Mouse (Mus musculus) midbrain, embryonic 10.5 days (tissue): ENCODE results near the gene Phf11d. TPM values are rescaled to one million over a fixed set of nuclear protein-coding genes. Genes with fewer than 3 reads are reported as not detected.
"Not testable (repeated sequence)": the region's sequence is repeated elsewhere in the genome, so short reads cannot be mapped to it uniquely, and the experiment has no call there.

Experiments used
- DNase-seq: peaks from one replicate; pipeline ENCODE4 v3.0.0-alpha.2; 2017; ENCODE audit warnings: low spot score
- H3K27ac ChIP-seq: fragments of 300-500 bp; sonication (generic); replicated peaks from 2 replicates; pipeline ENCODE4 v1.5.1; 2016; ENCODE audit warnings: mild to moderate bottlenecking
- H3K27me3 ChIP-seq: fragments of 300-500 bp; sonication (generic); 2 replicates; pipeline ENCODE4 v1.6.1; 2016; ENCODE audit warnings: low read depth, mild to moderate bottlenecking; ENCODE audit not compliant: poor library complexity, severe bottlenecking
- H3K36me3 ChIP-seq: fragments of 300-500 bp; sonication (generic); 2 replicates; pipeline ENCODE4 v1.6.1; 2016; ENCODE audit warnings: mild to moderate bottlenecking, moderate library complexity
- H3K4me1 ChIP-seq: fragments of 300-500 bp; sonication (generic); 2 replicates; pipeline ENCODE4 v1.6.1; 2016
- H3K4me3 ChIP-seq: fragments of 300-500 bp; sonication (generic); 2 replicates; pipeline ENCODE4 v1.5.1; 2016; ENCODE audit warnings: mild to moderate bottlenecking, moderate library complexity
- H3K9me3 ChIP-seq: fragments of 300-500 bp; sonication (generic); replicated peaks from 2 replicates; pipeline ENCODE4 v1.6.1; 2016; ENCODE audit warnings: mild to moderate bottlenecking
- WGBS: fragments of 180-500 bp; shearing (Covaris S2); methylation state at CpG from one replicate; pipeline ENCODE4 v1.1.7; 2016; 5-methylcytosine and 5-hydroxymethylcytosine counted together
- polyA plus RNA-seq: library from polyadenylated mRNA; unstranded; fragments of >200 nt; fragmentation: Nextera tagmentation; extraction: Ambion mirVana; gene quantifications from 2 replicates; pipeline ENCODE4 v1.2.1, GENCODE M21; 2016

Gene Phf11d
- 0.25 and 0.30 TPM in 2 replicates for polyA plus RNA-seq

GRCm38 (mm10) chr14:59365244-59365644 lies at the start of gene Phf11d:
Phf11d (minus strand) TSS chr14:59365470.
- H3K27me3 ChIP-seq, result no peaks in the 10 kb centered on the region
- H3K9me3 ChIP-seq, result peaks cover under 1% of the 10 kb centered on the region; the same call in 1 of the 2 replicates
- no peak within 1 kb of the TSS for H3K4me3 ChIP-seq
- no peaks in the 10 kb centered on the region for H3K36me3 ChIP-seq
- 85% methylated on average over 6 of the region's 6 CpGs for WGBS
- no peak within 1 kb of the TSS for H3K27ac ChIP-seq
- no peak for DNase-seq
- no peaks in the 10 kb centered on the region for H3K4me1 ChIP-seq

DNA sequence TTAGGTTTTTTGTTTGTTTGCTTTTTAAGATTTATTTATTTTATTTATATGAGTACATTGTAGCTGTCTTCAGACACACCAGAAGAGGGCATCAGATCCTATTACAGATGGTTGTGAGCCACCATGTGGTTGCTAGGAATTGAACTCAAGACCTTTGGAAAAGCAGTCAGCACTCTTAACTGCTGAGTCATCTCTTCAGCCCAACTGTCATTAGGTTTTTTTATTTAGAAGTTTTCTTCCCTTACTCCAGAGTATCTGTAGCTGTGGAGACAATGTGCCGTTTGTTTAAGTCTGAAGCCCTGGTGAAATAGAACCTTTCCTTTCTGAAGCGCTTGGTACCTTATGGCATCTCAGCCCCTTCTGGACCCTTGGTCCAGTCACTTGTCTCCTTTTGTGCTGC lies 49.7 kb upstream of the Phf11d start:
- H3K9me3 ChIP-seq, DNase-seq, H3K4me3 ChIP-seq, H3K27ac ChIP-seq: not testable (repeated sequence)
- WGBS, result 95% methylated on average over 2 of the region's 2 CpGs
- peaks cover 13% of the 10 kb centered on the region for H3K27me3 ChIP-seq
- peaks cover 52% of the 10 kb centered on the region for H3K36me3 ChIP-seq
- peaks cover 20% of the 10 kb centered on the region for H3K4me1 ChIP-seq

DNA sequence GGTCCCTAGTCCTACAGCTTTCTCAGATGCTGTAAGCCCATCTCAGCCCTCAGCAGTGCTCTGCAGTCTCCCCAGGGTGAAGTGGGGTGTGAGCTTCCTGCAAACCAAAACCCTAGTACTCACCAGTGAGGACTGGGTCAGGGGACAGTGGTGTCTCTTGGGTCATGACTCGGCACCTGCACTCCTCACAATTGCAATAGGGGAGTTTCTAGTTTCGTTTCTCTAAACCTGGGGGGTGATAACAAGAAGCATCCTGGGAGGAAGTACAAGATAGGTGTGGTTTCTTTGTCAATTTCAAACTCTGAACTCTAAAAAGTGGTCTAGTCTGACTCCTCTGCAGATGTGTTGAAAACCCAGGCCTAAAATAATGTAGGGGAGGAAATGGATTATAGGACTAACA lies 31.7 kb upstream of the Phf11d start:
- Histone ChIP-seq H3K27me3 (no peaks in the 10 kb centered on the region), H3K9me3 (no peaks in the 10 kb centered on the region), H3K36me3 (peaks cover 6% of the 10 kb centered on the region), H3K27ac (no peak overlapping the region), H3K4me3 (no peak overlapping the region), H3K4me1 (no peaks in the 10 kb centered on the region)
- WGBS, result 84% methylated on average over 2 of the region's 2 CpGs
- no peak for DNase-seq

GRCm38 (mm10) chr14:59395281-59395680 lies 30.0 kb upstream of the Phf11d start, which contains the start of gene Phf11c:
Phf11c (minus strand) TSS chr14:59395381.
- WGBS, result 87% methylated on average over 3 of the region's 3 CpGs
- H3K4me3 ChIP-seq, result no peak within 1 kb of the TSS
- no peak within 1 kb of the TSS for H3K27ac ChIP-seq
- no peak for DNase-seq
- no peaks in the 10 kb centered on the region for H3K27me3 ChIP-seq
- H3K36me3 ChIP-seq, result no peaks in the 10 kb centered on the region; the same call in 1 of the 2 replicates
- H3K4me1 ChIP-seq, result no peaks in the 10 kb centered on the region
- no peaks in the 10 kb centered on the region for H3K9me3 ChIP-seq

DNA sequence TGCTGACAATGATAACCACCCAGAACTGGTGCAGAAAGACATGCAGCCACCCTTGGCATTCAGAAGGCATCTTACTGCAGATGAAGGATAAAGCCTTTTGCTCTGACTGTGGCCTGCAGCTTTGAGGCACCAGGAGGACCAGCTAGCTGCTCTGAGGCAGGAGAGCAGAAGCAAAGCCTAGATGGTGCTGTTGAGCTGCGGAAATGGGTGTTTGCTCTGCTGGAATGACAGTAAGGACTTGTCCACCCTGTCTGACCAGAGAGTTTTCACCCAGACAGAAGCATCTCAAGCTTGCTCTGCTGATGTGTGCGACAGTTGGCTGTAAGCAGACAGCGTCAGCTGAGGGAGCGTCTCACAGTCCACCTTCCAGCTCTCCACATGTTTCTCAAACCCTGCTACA lies 24.9 kb upstream of the Phf11d start:
- not testable (repeated sequence) for H3K27me3 ChIP-seq, DNase-seq, H3K36me3 ChIP-seq, H3K9me3 ChIP-seq, H3K4me3 ChIP-seq, H3K4me1 ChIP-seq, H3K27ac ChIP-seq
- WGBS, result 75% methylated on average over 4 of the region's 4 CpGs

DNA sequence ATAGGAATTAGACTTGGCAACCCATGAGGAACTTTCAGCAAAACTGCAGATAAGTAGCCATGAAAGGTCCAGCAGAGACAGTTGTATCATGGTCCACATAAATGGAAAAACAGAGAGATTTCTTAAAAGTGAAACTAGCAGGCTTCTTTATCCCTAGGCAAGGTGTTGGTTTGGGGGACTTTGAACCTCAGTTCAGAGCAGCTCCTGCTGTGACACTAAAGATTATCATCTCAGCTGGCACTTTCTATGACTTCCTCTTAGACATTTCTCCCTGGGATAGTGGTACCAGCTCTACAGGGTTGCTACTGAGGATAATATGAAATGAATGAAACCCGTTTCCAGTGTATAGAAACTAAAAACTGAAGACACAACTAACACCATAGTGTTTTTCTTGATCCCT lies 24.3 kb upstream of the Phf11d start:
- Histone ChIP-seq H3K4me3 (no peak overlapping the region), H3K36me3 (no peaks in the 10 kb centered on the region), H3K9me3 (no peaks in the 10 kb centered on the region), H3K27ac (no peak overlapping the region), H3K27me3 (no peaks in the 10 kb centered on the region), H3K4me1 (no peaks in the 10 kb centered on the region)
- WGBS, result 71% methylated on average over 1 of the region's 1 CpGs
- no peak for DNase-seq

DNA sequence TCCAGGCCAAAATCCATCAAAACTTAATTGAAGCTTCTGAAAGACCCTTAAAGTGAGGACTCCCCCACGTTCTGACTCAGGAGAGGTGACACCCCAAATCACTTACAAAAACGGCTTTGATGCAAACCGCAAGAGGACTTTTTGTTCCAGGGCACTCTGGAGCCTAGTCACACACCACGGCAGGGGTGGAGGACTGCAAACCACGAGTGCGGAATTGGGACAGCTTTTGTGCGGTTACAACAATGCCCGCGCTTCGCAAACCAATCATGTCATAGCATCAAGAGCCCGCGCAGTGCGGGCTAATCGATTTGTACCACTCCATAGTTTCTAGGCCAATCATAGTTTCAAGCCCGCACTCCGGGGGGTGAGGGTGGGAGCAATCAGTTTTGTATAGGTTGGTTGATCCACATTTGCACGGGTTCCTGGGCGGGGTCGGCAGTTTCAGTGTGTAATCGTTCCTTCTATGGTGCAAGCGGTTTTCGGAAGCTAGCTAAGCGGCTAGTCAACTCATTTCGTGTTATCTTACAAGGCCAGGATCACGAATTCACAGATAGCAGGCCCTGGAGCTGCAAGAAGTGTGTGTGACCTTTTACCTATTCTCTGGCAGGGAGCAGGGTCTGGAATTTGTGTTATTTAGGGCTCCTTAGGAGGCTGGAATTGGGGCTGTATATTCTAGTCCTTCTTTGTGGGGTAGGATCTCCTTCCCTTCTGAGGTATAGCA lies 5.2 kb upstream of the Phf11d start:
- no peaks in the 10 kb centered on the region for H3K36me3 ChIP-seq
- no peak overlapping the region for H3K4me3 ChIP-seq
- H3K27me3 ChIP-seq, result no peaks in the 10 kb centered on the region
- H3K27ac ChIP-seq, result no peak overlapping the region
- WGBS, result 95% methylated on average over 25 of the region's 25 CpGs
- DNase-seq, result no peak
- H3K4me1 ChIP-seq, result no peaks in the 10 kb centered on the region
- H3K9me3 ChIP-seq, result peaks cover 16% of the 10 kb centered on the region; the same call in 1 of the 2 replicates

- peaks cover 13% of the 10 kb centered on the region; the same call in 1 of the 2 replicates for H3K9me3 ChIP-seq
- no peaks in the 10 kb centered on the region for H3K4me1 ChIP-seq
- WGBS, result 90% methylated on average over 8 of the region's 8 CpGs
- H3K36me3 ChIP-seq, result no peaks in the 10 kb centered on the region
- no peaks in the 10 kb centered on the region for H3K27me3 ChIP-seq
- no peak for DNase-seq
- H3K4me3 ChIP-seq, result no peak overlapping the region
- no peak overlapping the region for H3K27ac ChIP-seq
Measured at GRCm38 (mm10) chr14:59366386-59367105, 1.3 kb upstream of the Phf11d start.

GRCm38 (mm10) chr14:59341189-59341588 lies 24.1 kb downstream of the Phf11d start, which contains the start of gene Phf11b:
Phf11b (minus strand) TSS chr14:59341351.
- WGBS, result 79% methylated on average over 1 of the region's 1 CpGs
- not testable (repeated sequence) for H3K27me3 ChIP-seq, H3K36me3 ChIP-seq, H3K9me3 ChIP-seq, H3K4me3 ChIP-seq, H3K4me1 ChIP-seq, H3K27ac ChIP-seq, DNase-seq

GRCm38 (mm10) chr14:59339541-59339940 lies 25.7 kb downstream of the Phf11d start:
- WGBS, result 100% methylated on average over 1 of the region's 1 CpGs
- H3K27me3 ChIP-seq, result no peaks in the 10 kb centered on the region
- no peak overlapping the region for H3K4me3 ChIP-seq
- H3K36me3 ChIP-seq, result no peaks in the 10 kb centered on the region
- no peak overlapping the region for H3K27ac ChIP-seq
- no peaks in the 10 kb centered on the region for H3K4me1 ChIP-seq
- no peaks in the 10 kb centered on the region for H3K9me3 ChIP-seq
- no peak for DNase-seq

- H3K27ac ChIP-seq, H3K4me3 ChIP-seq, H3K27me3 ChIP-seq, H3K36me3 ChIP-seq, DNase-seq, H3K4me1 ChIP-seq, H3K9me3 ChIP-seq: not testable (repeated sequence)
- 92% methylated on average over 3 of the region's 3 CpGs for WGBS
Measured at GRCm38 (mm10) chr14:59336056-59336455, 29.2 kb downstream of the Phf11d start.

DNA sequence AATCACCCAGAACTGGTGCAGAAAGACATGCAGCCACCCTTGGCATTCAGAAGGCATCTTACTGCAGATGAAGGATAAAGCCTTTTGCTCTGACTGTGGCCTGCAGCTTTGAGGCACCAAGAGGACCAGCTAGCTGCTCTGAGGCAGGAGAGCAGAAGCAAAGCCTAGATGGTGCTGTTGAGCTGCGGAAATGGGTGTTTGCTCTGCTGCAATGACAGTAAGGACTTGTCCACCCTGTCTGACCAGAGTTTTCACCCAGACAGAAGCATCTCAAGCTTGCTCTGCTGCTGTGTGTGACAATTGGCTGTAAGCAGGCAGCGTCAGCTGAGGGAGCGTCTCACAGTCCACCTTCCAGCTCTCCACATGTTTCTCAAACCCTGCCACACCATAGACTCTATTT lies 34.8 kb downstream of the Phf11d start:
- H3K36me3 ChIP-seq, H3K27me3 ChIP-seq, H3K4me1 ChIP-seq, H3K27ac ChIP-seq, H3K9me3 ChIP-seq, H3K4me3 ChIP-seq: not testable (repeated sequence)
- WGBS, result 58% methylated on average over 3 of the region's 3 CpGs
- peak; percentile 12 for DNase-seq

- not testable (repeated sequence) for H3K27ac ChIP-seq, H3K36me3 ChIP-seq, H3K9me3 ChIP-seq, H3K4me1 ChIP-seq, H3K4me3 ChIP-seq, DNase-seq, H3K27me3 ChIP-seq
- WGBS, result 85% methylated on average over 6 of the region's 6 CpGs
Measured at GRCm38 (mm10) chr14:59319970-59320369, 45.3 kb downstream of the Phf11d start.
